Mouse (Mus musculus) liver, postnatal 0 days (tissue): Measurements from ENCODE around the gene Samsn1. TPM values are rescaled to one million over a fixed set of nuclear protein-coding genes. Genes with fewer than 3 reads are reported as not detected.

Experiments used
- ATAC-seq: fragments of 200-750 bp; cut with Nextera tagmentation; 2 replicates; pipeline ENCODE4 v1.8.0; 2017; ENCODE audit warnings: mild to moderate bottlenecking, moderate library complexity
- DNase-seq: peaks from one replicate; pipeline ENCODE4 v3.0.0-alpha.2; 2016
- H3K27ac ChIP-seq: fragments of 300-500 bp; sonication (generic); 2 replicates; pipeline ENCODE4 v1.5.1; 2014; ENCODE audit warnings: antibody characterized with exemption, moderate library complexity, mild to moderate bottlenecking, low read depth
- H3K27me3 ChIP-seq: fragments of 300-500 bp; sonication (generic); 2 replicates; pipeline ENCODE4 v1.6.1; 2014; ENCODE audit warnings: low read length, control low read depth, mixed read lengths; ENCODE audit not compliant: insufficient read depth
- H3K36me3 ChIP-seq: fragments of 300-500 bp; sonication (generic); replicated peaks from 2 replicates; pipeline ENCODE4 v1.6.1; 2014; ENCODE audit warnings: mild to moderate bottlenecking, control low read depth, low read length, moderate library complexity, mixed read lengths; ENCODE audit not compliant: insufficient read depth
- H3K4me1 ChIP-seq: fragments of 300-500 bp; sonication (generic); 2 replicates; pipeline ENCODE4 v1.6.1; 2014; ENCODE audit warnings: antibody characterized with exemption, mild to moderate bottlenecking, control low read depth; ENCODE audit not compliant: insufficient read depth
- H3K4me2 ChIP-seq: fragments of 300-500 bp; sonication (generic); 2 replicates; pipeline ENCODE4 v1.6.1; 2014; ENCODE audit warnings: low read depth, mild to moderate bottlenecking, low read length, moderate library complexity, mixed read lengths
- H3K4me3 ChIP-seq: fragments of 300-500 bp; sonication (generic); 2 replicates; pipeline ENCODE4 v1.5.1; 2014; ENCODE audit warnings: low read depth, low read length
- H3K9ac ChIP-seq: fragments of 300-500 bp; sonication (generic); replicated peaks from 2 replicates; pipeline ENCODE4 v1.6.1; 2014; ENCODE audit warnings: mild to moderate bottlenecking, moderate library complexity
- H3K9me3 ChIP-seq: fragments of 300-500 bp; sonication (generic); 2 replicates; pipeline ENCODE4 v1.6.1; 2016; ENCODE audit warnings: mild to moderate bottlenecking, control low read depth, low read length, mixed read lengths
- CTCF ChIP-seq: sonication (generic); IDR thresholded peaks from 2 replicates; pipeline ENCODE4 v1.5.1; 2016; ENCODE audit warnings: antibody characterized with exemption, low read depth
- EP300 ChIP-seq: IDR thresholded peaks from 2 replicates; pipeline ENCODE4 v1.6.1; 2016; ENCODE audit warnings: antibody characterized with exemption, low read depth, mild to moderate bottlenecking
- WGBS: fragments of 180-500 bp; shearing (Covaris S2); extraction: QIAGEN DNeasy Blood & Tissue Kit; methylation state at CpG from one replicate; pipeline ENCODE4 v1.1.7; 2014; ENCODE audit not compliant: insufficient replicate concordance; 5-methylcytosine and 5-hydroxymethylcytosine counted together
- polyA plus RNA-seq: library from polyadenylated mRNA; unstranded; fragments of >200 nt; fragmentation: Nextera tagmentation; extraction: Ambion mirVana; gene quantifications from 2 replicates; pipeline ENCODE4 v1.2.1, GENCODE M21; 2015

Gene Samsn1
- polyA plus RNA-seq, 1 experiment from 2014 or later, result 10.1 TPM

- Histone ChIP-seq H3K4me2 (no peak overlapping the region), H3K9ac (no peak overlapping the region), H3K4me3 (no peak overlapping the region), H3K27me3 (no peaks in the 10 kb centered on the region), H3K9me3 (no peaks in the 10 kb centered on the region), H3K4me1 (no peaks in the 10 kb centered on the region), H3K36me3 (no peaks in the 10 kb centered on the region), H3K27ac (no peak overlapping the region)
- WGBS, result 58% methylated on average over 6 of the region's 6 CpGs
- TF ChIP-seq EP300 (0 out of 2 replicates have a peak, but pooled peaks have one; percentile 20), CTCF (no peak)
- DNase-seq, result no peak
- ATAC-seq, result no peak
These were observed 18.4 kb upstream of the Samsn1 start for GRCm38 (mm10) chr16:76040319-76040945.

- WGBS, result 57% methylated on average over 1 of the region's 1 CpGs
- Histone ChIP-seq H3K9me3 (no peaks in the 10 kb centered on the region), H3K27me3 (no peaks in the 10 kb centered on the region), H3K27ac (no peak overlapping the region), H3K4me1 (no peaks in the 10 kb centered on the region), H3K4me3 (no peak overlapping the region), H3K9ac (no peak overlapping the region), H3K36me3 (no peaks in the 10 kb centered on the region), H3K4me2 (no peak overlapping the region)
- DNase-seq (no peak), ATAC-seq (no peak)
- TF ChIP-seq CTCF, result peak; percentile 39
- TF ChIP-seq EP300, result no peak
These were observed 2.9 kb downstream of the Samsn1 start for GRCm38 (mm10) chr16:76019164-76019563.

- Histone ChIP-seq H3K27me3 (no peaks in the 10 kb centered on the region), H3K4me1 (0 out of 2 replicates have a peak, but pooled peaks cover 3% of the 10 kb centered on the region), H3K27ac (no peak overlapping the region), H3K36me3 (no peaks in the 10 kb centered on the region), H3K4me3 (no peak overlapping the region), H3K9me3 (no peaks in the 10 kb centered on the region), H3K9ac (no peak overlapping the region), H3K4me2 (no peak overlapping the region)
- DNase-seq (no peak), ATAC-seq (no peak)
- TF ChIP-seq CTCF (no peak), EP300 (no peak)
- WGBS, result 66% methylated on average over 9 of the region's 9 CpGs
These were observed 18.2 kb downstream of the Samsn1 start for GRCm38 (mm10) chr16:76003812-76004389.

GRCm38 (mm10) chr16:76002870-76003572 is 19.1 kb downstream of the Samsn1 start:
- Histone ChIP-seq H3K27me3 (no peaks in the 10 kb centered on the region), H3K36me3 (no peaks in the 10 kb centered on the region), H3K4me3 (no peak overlapping the region), H3K4me2 (0 out of 2 replicates have a peak overlapping the region, but pooled peaks have one; percentile 10), H3K9ac (no peak overlapping the region), H3K4me1 (0 out of 2 replicates have a peak, but pooled peaks cover 3% of the 10 kb centered on the region), H3K27ac (no peak overlapping the region), H3K9me3 (no peaks in the 10 kb centered on the region)
- no peak for TF ChIP-seq CTCF
- peak; percentile 93 for TF ChIP-seq EP300
- DNase-seq (no peak), ATAC-seq (peak; percentile 78)
- whole genome bisulfite sequencing, result 37% methylated on average over 3 of the region's 3 CpGs

GRCm38 (mm10) chr16:76002287-76002686 is 19.8 kb downstream of the Samsn1 start:
- Histone ChIP-seq H3K4me2 (peak overlapping the region; percentile 34), H3K9me3 (no peaks in the 10 kb centered on the region), H3K27me3 (no peaks in the 10 kb centered on the region), H3K9ac (no peak overlapping the region), H3K4me1 (0 out of 2 replicates have a peak, but pooled peaks cover 3% of the 10 kb centered on the region), H3K4me3 (no peak overlapping the region), H3K27ac (0 out of 2 replicates have a peak overlapping the region, but pooled peaks have one; percentile 58), H3K36me3 (no peaks in the 10 kb centered on the region)
- TF ChIP-seq CTCF (no peak), EP300 (peak; percentile 95)
- ATAC-seq (peak; percentile 85), DNase-seq (peak; percentile 30)
- whole genome bisulfite sequencing, result 34% methylated on average over 12 of the region's 12 CpGs

- TF ChIP-seq EP300 (no peak), CTCF (no peak)
- no peaks in the 10 kb centered on the region for H3K27me3 ChIP-seq
- no peak overlapping the region for H3K9ac ChIP-seq
- WGBS, result 66% methylated on average over 6 of the region's 6 CpGs
- ATAC-seq, result no peak
- H3K4me2 ChIP-seq, result no peak overlapping the region
- H3K4me3 ChIP-seq, result no peak overlapping the region
- H3K27ac ChIP-seq, result no peak overlapping the region
- DNase-seq, result no peak
- H3K36me3 ChIP-seq, result no peaks in the 10 kb centered on the region
- 0 out of 2 replicates have a peak, but pooled peaks cover 3% of the 10 kb centered on the region for H3K4me1 ChIP-seq
- no peaks in the 10 kb centered on the region for H3K9me3 ChIP-seq
These were observed 20.3 kb downstream of the Samsn1 start for GRCm38 (mm10) chr16:76001788-76002187.
